8 mouse cellular contexts compared by ENCODE assay signal in genomic region chr16:65562864-65563206, GRCm38 (mm10). TPM values are rescaled to one million over a fixed set of nuclear protein-coding genes. Genes with fewer than 3 reads are reported as not detected.
DNase-seq lines count a peak whose midpoint lies in the region; ATAC-seq and TF ChIP-seq lines count a peak whose summit lies in the region.

No protein-coding gene starts in this region.

- no peak for TF ChIP-seq EP300 in MEL (IDR thresholded peaks at IDR 0.05; ENCODE audit: low read depth in 1 of 2, low read length in 2 of 2)

- no peak for TF ChIP-seq RAD21 in MEL (IDR thresholded peaks at IDR 0.05; ENCODE audit: low read depth, low read length)

- no peaks in the 10 kb centered on the region for H3K36me3 ChIP-seq in heart, embryonic 15.5 days
- peaks cover 0 to 3% of the 10 kb centered on the region in 2 experiments; a peak in 2 of 4 replicates for H3K36me3 ChIP-seq in MEL (ENCODE audit: control insufficient read depth in 1 of 2, insufficient read depth in 2 of 2, low read length in 2 of 2)
- no peaks in the 10 kb centered on the region for H3K36me3 ChIP-seq in forebrain, postnatal 0 days (ENCODE audit: insufficient read depth)

- peak in 1 of 2 experiments; percentile 30; a peak in 1 of 4 replicates for TF ChIP-seq POLR2A in MEL (IDR thresholded peaks at IDR 0.05; ENCODE audit: control insufficient read depth in 1 of 2, insufficient read depth in 1 of 2, low read depth in 1 of 2, low read length in 2 of 2, poor library complexity in 1 of 2)

- no peak for DNase-seq in heart, adult 9 months (ENCODE audit: low spot score in 2 of 2)
- DNase-seq in MEL (ENCODE audit: low read depth, low spot score), result no peak
- no peak for DNase-seq in forebrain, postnatal 0 days
- DNase-seq in urinary bladder, postnatal 14 days (ENCODE audit: low spot score), result no peak
- DNase-seq in spleen, postnatal 36 days (ENCODE audit: low spot score in 2 of 2), result no peak
- no peak for DNase-seq in kidney, postnatal 14 days

- peak overlapping the region; percentile 87 for H3K4me3 ChIP-seq in heart, embryonic 15.5 days
- peak overlapping the region; percentile 95 to 98 for H3K4me3 ChIP-seq in MEL (ENCODE audit: control insufficient read depth in 1 of 2, insufficient read depth in 1 of 2, low read depth in 2 of 2, low read length in 2 of 2)
- peak overlapping the region; percentile 82 for H3K4me3 ChIP-seq in forebrain, postnatal 0 days (ENCODE audit: low read depth, low read length)

- no peaks in the 10 kb centered on the region for H3K27me3 ChIP-seq in heart, embryonic 15.5 days
- H3K27me3 ChIP-seq in MEL (ENCODE audit: control insufficient read depth in 1 of 2, insufficient read depth in 2 of 2, low read length in 2 of 2), result no peaks in the 10 kb centered on the region
- no peaks in the 10 kb centered on the region for H3K27me3 ChIP-seq in forebrain, postnatal 0 days (ENCODE audit: insufficient read depth, low read length)

- H3K27ac ChIP-seq in heart, embryonic 15.5 days, result no peak overlapping the region
- no peak overlapping the region for H3K27ac ChIP-seq in MEL (ENCODE audit: control insufficient read depth, low read depth, low read length)
- peak overlapping the region; percentile 63; the same call in 1 of the 2 replicates for H3K27ac ChIP-seq in forebrain, postnatal 0 days (ENCODE audit: low read depth, low read length)

- peaks cover 7% of the 10 kb centered on the region; the same call in 1 of the 2 replicates for H3K79me2 ChIP-seq in MEL (ENCODE audit: control insufficient read depth, insufficient read depth, low read length, poor library complexity)

- ATAC-seq in heart, embryonic 15.5 days (replicated peaks; ENCODE audit: insufficient number of reproducible peaks, insufficient read depth, low FRiP score, low read depth), result no peak
- peak; percentile 54 for ATAC-seq in forebrain, postnatal 0 days
- peak; percentile 62; the same call in 1 of the 2 replicates for ATAC-seq in megakaryocyte-erythroid progenitor cell, adult 5-6 weeks (replicated peaks; ENCODE audit: low FRiP score, low TSS enrichment, poor library complexity, severe bottlenecking)

- H3K9ac ChIP-seq in heart, embryonic 15.5 days, result peak overlapping the region; percentile 88
- peak overlapping the region; percentile 82 for H3K9ac ChIP-seq in MEL (ENCODE audit: control insufficient read depth, low read depth, low read length, poor library complexity, severe bottlenecking)
- H3K9ac ChIP-seq in forebrain, postnatal 0 days, result peak overlapping the region; percentile 79

- 3% methylated on average over 10 of the region's 10 CpGs for WGBS in heart, embryonic 15.5 days
- 1% methylated on average over 10 of the region's 10 CpGs for WGBS in forebrain, postnatal 0 days

- H3K4me1 ChIP-seq in heart, embryonic 15.5 days (replicated peaks), result peaks cover 7% of the 10 kb centered on the region
- peaks cover 3 to 5% of the 10 kb centered on the region in 2 experiments; a peak in 3 of 4 replicates for H3K4me1 ChIP-seq in MEL (ENCODE audit: control insufficient read depth in 1 of 2, insufficient read depth in 2 of 2, low read length in 2 of 2)
- H3K4me1 ChIP-seq in forebrain, postnatal 0 days (ENCODE audit: insufficient read depth), result no peaks in the 10 kb centered on the region

- H3K9me3 ChIP-seq in heart, embryonic 15.5 days (replicated peaks), result no peaks in the 10 kb centered on the region
- no peaks in the 10 kb centered on the region for H3K9me3 ChIP-seq in MEL (replicated peaks; ENCODE audit: insufficient read depth, low read length)
- no peaks in the 10 kb centered on the region for H3K9me3 ChIP-seq in forebrain, postnatal 0 days (ENCODE audit: low read length)

- no peak for TF ChIP-seq CTCF in MEL (IDR thresholded peaks at IDR 0.05 in 2 of 3, conservative IDR thresholded peaks at IDR 0.05 in 1 of 3; ENCODE audit: control insufficient read depth in 1 of 3, insufficient read depth in 1 of 3, low read depth in 2 of 3, low read length in 3 of 3, poor library complexity in 1 of 3, severe bottlenecking in 1 of 3)
- TF ChIP-seq CTCF in forebrain, postnatal 0 days (IDR thresholded peaks at IDR 0.05; ENCODE audit: low read depth), result no peak

- peak overlapping the region; percentile 76 for H3K4me2 ChIP-seq in heart, embryonic 15.5 days
- peak overlapping the region; percentile 75 for H3K4me2 ChIP-seq in forebrain, postnatal 0 days (ENCODE audit: low read depth)

TF ChIP-seq in MEL, 35 proteins besides CTCF, POLR2A, EP300 and RAD21:
- no peak for TF ChIP-seq ZNF384 (IDR thresholded peaks at IDR 0.05; ENCODE audit: low read depth, low read length)
- TF ChIP-seq CHD2 (IDR thresholded peaks at IDR 0.05; ENCODE audit: low read length), result no peak
- TF ChIP-seq NELFE (IDR thresholded peaks at IDR 0.05; ENCODE audit: low read depth, low read length), result no peak; the same call in 1 of the 2 replicates
- no peak for TF ChIP-seq POLR2AphosphoS5 (IDR thresholded peaks at IDR 0.05; ENCODE audit: borderline replicate concordance, low read depth, low read length)
- TF ChIP-seq SMC3 (IDR thresholded peaks at IDR 0.05; ENCODE audit: low read depth, low read length), result no peak
- TF ChIP-seq ZMIZ1 (IDR thresholded peaks at IDR 0.05; ENCODE audit: low read depth, low read length), result no peak
- no peak for TF ChIP-seq POLR2AphosphoS2 (IDR thresholded peaks at IDR 0.05; ENCODE audit: low read length)
- no peak for TF ChIP-seq MAZ (IDR thresholded peaks at IDR 0.05; ENCODE audit: low read depth, low read length)
- TF ChIP-seq KAT2A (conservative IDR thresholded peaks at IDR 0.05; ENCODE audit: low read depth, low read length), result no peak
- no peak for TF ChIP-seq MAFK (IDR thresholded peaks at IDR 0.05; ENCODE audit: borderline replicate concordance, low read depth, low read length)
- TF ChIP-seq GABPA (IDR thresholded peaks at IDR 0.05; ENCODE audit: low read depth, low read length), result no peak
- no peak for TF ChIP-seq TBP (IDR thresholded peaks at IDR 0.05; ENCODE audit: low read depth, low read length)
- TF ChIP-seq USF2 (IDR thresholded peaks at IDR 0.05; ENCODE audit: borderline replicate concordance in 1 of 2, insufficient read depth in 1 of 2, low read depth in 1 of 2, low read length in 2 of 2), result no peak
- TF ChIP-seq USF1 (IDR thresholded peaks at IDR 0.05; ENCODE audit: low read depth, low read length), result no peak
- TF ChIP-seq RCOR1 (IDR thresholded peaks at IDR 0.05; ENCODE audit: low read depth, low read length), result no peak

RNA-seq across cellular contexts. Expression of gene Chmp2b, which starts 0.3 kb away (rescaled TPM):
- 62.3 and 63.0 TPM in 2 replicates for polyA plus RNA-seq in heart, embryonic 15.5 days (2015; fragmentation: Nextera tagmentation; extraction: Ambion mirVana)
- 17.0 and 18.9 TPM in 2 replicates for total RNA-seq in MEL (2012; rRNA removed)
- 100 to 1,000 TPM in 1 of 2 experiments, 10 to 100 TPM in 1; 25.9 to 114 TPM for polyA plus RNA-seq in MEL (2012; ENCODE audit: insufficient read depth in 1 of 2, insufficient read length in 2 of 2, low read depth in 1 of 2, low replicate concordance in 2 of 2, missing spikeins in 1 of 2)
- total RNA-seq in forebrain, postnatal 0 days (2014; rRNA removed), result 63.1 and 65.0 TPM in 2 replicates
- polyA plus RNA-seq in forebrain, postnatal 0 days (2015; fragmentation: Nextera tagmentation; extraction: Ambion mirVana), result 124 and 140 TPM in 2 replicates
- 19.3 and 29.3 TPM in 2 replicates for total RNA-seq in megakaryocyte-erythroid progenitor cell, adult 5-6 weeks (2014; fragmentation: Nextera tagmentation)
- 25.0 and 35.6 TPM in 2 replicates for total RNA-seq in megakaryocyte-erythroid progenitor cell, adult 5-6 weeks (2017)

RNA-seq across cellular contexts. Expression of gene Pou1f1, which starts 42.5 kb away (rescaled TPM):
- polyA plus RNA-seq in heart, embryonic 15.5 days (2015; fragmentation: Nextera tagmentation; extraction: Ambion mirVana), result not detected in 2 replicates
- total RNA-seq in MEL (2012; rRNA removed), result not detected in 2 replicates
- polyA plus RNA-seq in MEL (2012; ENCODE audit: insufficient read depth in 1 of 2, insufficient read length in 2 of 2, low read depth in 1 of 2, low replicate concordance in 2 of 2, missing spikeins in 1 of 2), result not detected
- not detected in 2 replicates for total RNA-seq in forebrain, postnatal 0 days (2014; rRNA removed)
- not detected in 2 replicates for polyA plus RNA-seq in forebrain, postnatal 0 days (2015; fragmentation: Nextera tagmentation; extraction: Ambion mirVana)
- total RNA-seq in megakaryocyte-erythroid progenitor cell, adult 5-6 weeks (2014; fragmentation: Nextera tagmentation), result not detected in 2 replicates
- not detected in 2 replicates for total RNA-seq in megakaryocyte-erythroid progenitor cell, adult 5-6 weeks (2017)
